In the genomic region with DNA sequence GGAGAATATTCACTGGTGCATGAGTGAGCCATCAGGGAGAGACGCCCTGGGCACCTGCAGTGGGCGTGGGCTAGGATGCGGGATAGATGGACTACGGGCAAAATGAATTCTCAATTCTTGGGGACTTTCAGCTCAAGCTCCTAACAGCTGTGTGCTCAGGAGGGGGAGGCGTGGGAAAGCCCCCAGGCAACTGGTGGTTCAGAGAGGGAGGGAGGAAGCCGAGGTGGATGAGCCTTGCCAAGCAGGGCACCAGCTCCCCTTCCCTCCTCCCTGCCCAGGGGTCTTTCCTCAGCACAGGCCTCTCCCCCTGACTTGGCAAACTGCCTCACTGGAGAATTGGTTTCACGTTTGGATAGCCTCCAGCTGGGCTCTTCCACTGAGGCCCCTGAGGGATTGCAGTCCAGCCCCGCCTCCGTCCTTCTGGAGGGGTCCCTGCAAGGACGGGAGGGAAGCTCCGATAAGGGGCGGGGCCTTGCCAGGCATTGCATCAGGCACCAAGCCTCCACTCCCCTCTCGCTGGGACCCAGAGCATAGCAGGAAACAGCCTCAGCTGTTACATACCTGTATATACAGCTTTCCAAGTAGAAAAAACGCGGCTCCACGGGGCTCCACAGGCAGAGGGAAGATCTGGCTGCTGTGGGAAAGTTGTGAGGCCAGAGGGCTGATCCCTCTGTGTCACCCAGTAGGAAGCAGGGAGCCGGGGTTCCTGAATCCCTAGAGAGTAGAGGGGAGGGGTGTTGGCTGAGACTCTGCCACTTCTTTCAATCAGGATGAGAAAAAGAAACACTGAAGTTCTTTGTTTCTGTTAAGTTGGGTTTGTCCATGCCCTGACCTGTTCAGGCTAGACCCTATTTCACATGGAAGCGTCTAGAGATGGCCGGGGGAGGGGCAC, we compare ENCODE assay signal across 8 mouse cellular contexts. TPM values are rescaled to one million over a fixed set of nuclear protein-coding genes. Genes with fewer than 3 reads are reported as not detected.
DNase-seq lines count a peak whose midpoint lies in the region; ATAC-seq lines count a peak whose summit lies in the region.

No protein-coding gene starts in this region.

- peak overlapping the region; percentile 76; the same call in 1 of the 2 replicates for H3K27ac ChIP-seq in heart, embryonic 12.5 days (ENCODE audit: poor library complexity, severe bottlenecking)
- H3K27ac ChIP-seq in hindbrain, embryonic 13.5 days = peak overlapping the region; percentile 82
- H3K27ac ChIP-seq in stomach, embryonic 16.5 days (ENCODE audit: low read length) = peak overlapping the region; percentile 65

- peaks cover 26% of the 10 kb centered on the region for H3K27me3 ChIP-seq in heart, embryonic 12.5 days (replicated peaks)
- 0 out of 2 replicates have a peak, but pooled peaks cover 6% of the 10 kb centered on the region for H3K27me3 ChIP-seq in hindbrain, embryonic 13.5 days
- H3K27me3 ChIP-seq in stomach, embryonic 16.5 days (ENCODE audit: control insufficient read depth, insufficient read depth, low read length) = no peaks in the 10 kb centered on the region

- peak overlapping the region; percentile 58 for H3K4me2 ChIP-seq in heart, embryonic 12.5 days
- H3K4me2 ChIP-seq in hindbrain, embryonic 13.5 days = peak overlapping the region; percentile 36
- peak overlapping the region; percentile 46 for H3K4me2 ChIP-seq in stomach, embryonic 16.5 days (ENCODE audit: low read depth, low read length)

- H3K4me1 ChIP-seq in heart, embryonic 12.5 days (replicated peaks) = peaks cover 35% of the 10 kb centered on the region
- peaks cover 49% of the 10 kb centered on the region for H3K4me1 ChIP-seq in hindbrain, embryonic 13.5 days (replicated peaks)
- H3K4me1 ChIP-seq in stomach, embryonic 16.5 days (ENCODE audit: control insufficient read depth, insufficient read depth, low read length) = peaks cover 33% of the 10 kb centered on the region

- H3K4me3 ChIP-seq in heart, embryonic 12.5 days = peak overlapping the region; percentile 3; the same call in 1 of the 2 replicates
- no peak overlapping the region for H3K4me3 ChIP-seq in hindbrain, embryonic 13.5 days
- peak overlapping the region; percentile 20 for H3K4me3 ChIP-seq in stomach, embryonic 16.5 days (replicated peaks; ENCODE audit: low read length)

- no peaks in the 10 kb centered on the region for H3K36me3 ChIP-seq in heart, embryonic 12.5 days
- no peaks in the 10 kb centered on the region for H3K36me3 ChIP-seq in hindbrain, embryonic 13.5 days
- H3K36me3 ChIP-seq in stomach, embryonic 16.5 days (ENCODE audit: control insufficient read depth, insufficient read depth, low read length) = no peaks in the 10 kb centered on the region

- DNase-seq in heart, adult 8-10 months (ENCODE audit: low spot score) = no peak
- peak; percentile 69 for DNase-seq in ES-CJ7 (ENCODE audit: low read depth, low spot score)
- DNase-seq in embryo, embryonic 9.5 days (ENCODE audit: extremely low spot score) = peak; percentile 65
- peak; percentile 56 for DNase-seq in lung, postnatal 14 days
- no peak for DNase-seq in layer of hippocampus, adult 9-10 months (ENCODE audit: low spot score)

- H3K9ac ChIP-seq in heart, embryonic 12.5 days = 0 out of 2 replicates have a peak overlapping the region, but pooled peaks have one; percentile 23
- H3K9ac ChIP-seq in hindbrain, embryonic 13.5 days = peak overlapping the region; percentile 19; the same call in 1 of the 2 replicates
- peak overlapping the region; percentile 68 for H3K9ac ChIP-seq in stomach, embryonic 16.5 days (ENCODE audit: low read length)

- no peaks in the 10 kb centered on the region for H3K9me3 ChIP-seq in heart, embryonic 12.5 days (replicated peaks)
- no peaks in the 10 kb centered on the region for H3K9me3 ChIP-seq in hindbrain, embryonic 13.5 days
- no peaks in the 10 kb centered on the region for H3K9me3 ChIP-seq in stomach, embryonic 16.5 days (replicated peaks; ENCODE audit: control insufficient read depth, low read length)

- peak; percentile 81 for ATAC-seq in heart, embryonic 12.5 days (ENCODE audit: insufficient number of reproducible peaks, low FRiP score)
- ATAC-seq in hindbrain, embryonic 13.5 days (ENCODE audit: low FRiP score) = peak; percentile 87
- peak; percentile 88 for ATAC-seq in stomach, embryonic 16.5 days (ENCODE audit: insufficient read depth, low FRiP score)

- WGBS in heart, embryonic 12.5 days = 8% methylated on average over 19 of the region's 19 CpGs
- 4% methylated on average over 18 of the region's 19 CpGs for WGBS in hindbrain, embryonic 13.5 days
- 9% methylated on average over 19 of the region's 19 CpGs for WGBS in stomach, embryonic 16.5 days

RNA-seq across cellular contexts. Expression of a gene that starts 25.3 kb away (rescaled TPM):
- polyA plus RNA-seq in heart, embryonic 12.5 days (2016; fragmentation: Nextera tagmentation; extraction: Ambion mirVana) = 0.69 and 0.72 TPM in 2 replicates
- total RNA-seq in heart, adult 8-10 months (2022) = 1 to 10 TPM in 1 of 4 experiments, under 1 TPM in 3; 0.65 to 1.2 (median 0.80) TPM
- polyA plus RNA-seq in hindbrain, embryonic 13.5 days (2015; fragmentation: Nextera tagmentation; extraction: Ambion mirVana) = 1.8 and 2.0 TPM in 2 replicates
- polyA plus RNA-seq in stomach, embryonic 16.5 days (2015; fragmentation: Nextera tagmentation; extraction: Ambion mirVana) = 2.0 and 2.1 TPM in 2 replicates

Comparison
In these comparisons a context has a peak if more than half of its experiments do, and no peak if none do; other contexts are left out.
1. DNase-seq: peak in ES-CJ7 (single experiment), embryo, embryonic 9.5 days (single experiment) and lung, postnatal 14 days (single experiment); none in heart, adult 8-10 months (single experiment) and layer of hippocampus, adult 9-10 months (single experiment).
2. Peak in every context shown above with its lines, with median percentiles within 50 percentile points of each other: ATAC-seq, H3K27ac ChIP-seq, H3K4me2 ChIP-seq and H3K9ac ChIP-seq.